Mouse (Mus musculus) midbrain, postnatal 0 days (tissue): ENCODE measurements at regions not wholly inside any gene's neighbourhood (a gene's known extent, or its start where the extent isn't known, plus 50 kb on each side); places are given as distances from the start of the nearest gene placed in this dataset.

ENCODE experiments used
- ATAC-seq: fragments of 200-750 bp; cut with Nextera tagmentation; 2 replicates; pipeline ENCODE4 v1.8.0; 2017; ENCODE audit warnings: moderate number of reproducible peaks, mild to moderate bottlenecking, moderate TSS enrichment, moderate library complexity; ENCODE audit not compliant: low FRiP score
- DNase-seq: peaks from one replicate; pipeline ENCODE4 v3.0.0-alpha.2; 2015; ENCODE audit warnings: low spot score
- H3K27ac ChIP-seq: fragments of 300-500 bp; sonication (generic); 2 replicates; pipeline ENCODE4 v1.5.1; 2014; ENCODE audit warnings: low read depth, mild to moderate bottlenecking, low read length, mixed read lengths
- H3K27me3 ChIP-seq: fragments of 300-500 bp; sonication (generic); 2 replicates; pipeline ENCODE4 v1.6.1; 2014; ENCODE audit warnings: low read length, control low read depth, mixed read lengths; ENCODE audit not compliant: insufficient read depth
- H3K36me3 ChIP-seq: fragments of 300-500 bp; sonication (generic); 2 replicates; pipeline ENCODE4 v1.6.1; 2014; ENCODE audit warnings: low read length, control low read depth, mixed read lengths; ENCODE audit not compliant: insufficient read depth
- H3K4me1 ChIP-seq: fragments of 300-500 bp; sonication (generic); 2 replicates; pipeline ENCODE4 v1.6.1; 2014; ENCODE audit warnings: mild to moderate bottlenecking, control low read depth, antibody characterized with exemption, low read length, mixed read lengths; ENCODE audit not compliant: insufficient read depth
- H3K4me2 ChIP-seq: fragments of 300-500 bp; sonication (generic); 2 replicates; pipeline ENCODE4 v1.6.1; 2014; ENCODE audit warnings: low read depth, mild to moderate bottlenecking, low read length, mixed read lengths; ENCODE audit not compliant: poor library complexity, severe bottlenecking
- H3K4me3 ChIP-seq: fragments of 300-500 bp; sonication (generic); 2 replicates; pipeline ENCODE4 v1.5.1; 2014; ENCODE audit warnings: low read depth, mild to moderate bottlenecking, low read length, moderate library complexity
- H3K9ac ChIP-seq: fragments of 300-500 bp; sonication (generic); replicated peaks from 2 replicates; pipeline ENCODE4 v1.6.1; 2014; ENCODE audit warnings: mild to moderate bottlenecking, low read length, moderate library complexity, mixed read lengths; ENCODE audit not compliant: poor library complexity, severe bottlenecking
- H3K9me3 ChIP-seq: fragments of 300-500 bp; sonication (generic); 2 replicates; pipeline ENCODE4 v1.6.1; 2016; ENCODE audit warnings: low read length, control low read depth
- CTCF ChIP-seq: IDR thresholded peaks from 2 replicates; pipeline ENCODE4 v1.5.1; 2016; ENCODE audit warnings: antibody characterized with exemption, mild to moderate bottlenecking
- WGBS: fragments of 180-500 bp; shearing (Covaris S2); extraction: QIAGEN DNeasy Blood & Tissue Kit; methylation state at CpG from one replicate; pipeline ENCODE4 v1.1.7; 2014; 5-methylcytosine and 5-hydroxymethylcytosine counted together

- no peak for DNase-seq
- WGBS: 68% methylated on average over 6 of the region's 6 CpGs
These were observed 177.3 kb upstream of the Klf3 start for GRCm38 (mm10) chr5:64625841-64626298.

GRCm38 (mm10) chr5:64626351-64626750, 176.8 kb upstream of the Klf3 start:
- no peak for TF ChIP-seq CTCF
- H3K9me3 ChIP-seq: no peaks in the 10 kb centered on the region
- DNase-seq (peak; percentile 21), ATAC-seq (no peak)
- H3K36me3 ChIP-seq: no peaks in the 10 kb centered on the region
- H3K4me3 ChIP-seq: no peak overlapping the region
- no peaks in the 10 kb centered on the region for H3K4me1 ChIP-seq
- H3K27ac ChIP-seq: no peak overlapping the region
- H3K4me2 ChIP-seq: no peak overlapping the region
- no peak overlapping the region for H3K9ac ChIP-seq
- WGBS: 59% methylated on average over 9 of the region's 9 CpGs
- H3K27me3 ChIP-seq: no peaks in the 10 kb centered on the region

More at GRCm38 (mm10) chr5:64625841-64626298, 177.3 kb upstream of the Klf3 start:
- ATAC-seq: no peak
- TF ChIP-seq CTCF: no peak
- no peaks in the 10 kb centered on the region for H3K27me3 ChIP-seq
- H3K9me3 ChIP-seq: no peaks in the 10 kb centered on the region
- H3K36me3 ChIP-seq: no peaks in the 10 kb centered on the region
- no peak overlapping the region for H3K4me3 ChIP-seq
- no peak overlapping the region for H3K9ac ChIP-seq
- no peak overlapping the region for H3K27ac ChIP-seq
- no peaks in the 10 kb centered on the region for H3K4me1 ChIP-seq
- H3K4me2 ChIP-seq: no peak overlapping the region

- H3K4me1 ChIP-seq: no peaks in the 10 kb centered on the region
- WGBS: 96% methylated on average over 2 of the region's 2 CpGs
- H3K27me3 ChIP-seq: no peaks in the 10 kb centered on the region
- H3K4me2 ChIP-seq: no peak overlapping the region
- DNase-seq (no peak), ATAC-seq (no peak)
- no peaks in the 10 kb centered on the region for H3K36me3 ChIP-seq
- no peak overlapping the region for H3K27ac ChIP-seq
- no peak overlapping the region for H3K9ac ChIP-seq
- no peak overlapping the region for H3K4me3 ChIP-seq
- H3K9me3 ChIP-seq: no peaks in the 10 kb centered on the region
- TF ChIP-seq CTCF: no peak
These were observed 172.6 kb upstream of the Klf3 start for GRCm38 (mm10) chr5:64630582-64630981.

- Histone ChIP-seq H3K4me2 (no peak overlapping the region), H3K27me3 (no peaks in the 10 kb centered on the region), H3K4me3 (no peak overlapping the region), H3K27ac (no peak overlapping the region), H3K9me3 (no peaks in the 10 kb centered on the region), H3K36me3 (no peaks in the 10 kb centered on the region), H3K4me1 (no peaks in the 10 kb centered on the region), H3K9ac (no peak overlapping the region)
- DNase-seq (no peak), ATAC-seq (no peak)
- no peak for TF ChIP-seq CTCF
- WGBS: 89% methylated on average over 5 of the region's 5 CpGs
These were observed 171.0 kb upstream of the Klf3 start for GRCm38 (mm10) chr5:64632171-64632570.

GRCm38 (mm10) chr5:64634008-64634407, 169.2 kb upstream of the Klf3 start:
- H3K9me3 ChIP-seq: no peaks in the 10 kb centered on the region
- H3K4me1 ChIP-seq: no peaks in the 10 kb centered on the region
- 89% methylated on average over 8 of the region's 8 CpGs for WGBS
- no peaks in the 10 kb centered on the region for H3K36me3 ChIP-seq
- no peaks in the 10 kb centered on the region for H3K27me3 ChIP-seq
- no peak for ATAC-seq
- no peak for TF ChIP-seq CTCF
- no peak overlapping the region for H3K27ac ChIP-seq
- no peak for DNase-seq
- no peak overlapping the region for H3K4me3 ChIP-seq
- H3K9ac ChIP-seq: no peak overlapping the region
- no peak overlapping the region for H3K4me2 ChIP-seq

GRCm38 (mm10) chr5:64634721-64635120, 168.5 kb upstream of the Klf3 start:
- DNase-seq (no peak), ATAC-seq (no peak)
- Histone ChIP-seq H3K4me1 (no peaks in the 10 kb centered on the region), H3K9ac (no peak overlapping the region), H3K4me3 (no peak overlapping the region), H3K9me3 (no peaks in the 10 kb centered on the region), H3K4me2 (no peak overlapping the region), H3K36me3 (no peaks in the 10 kb centered on the region), H3K27me3 (no peaks in the 10 kb centered on the region), H3K27ac (no peak overlapping the region)
- WGBS: 80% methylated on average over 4 of the region's 4 CpGs
- TF ChIP-seq CTCF: no peak
